Mouse (Mus musculus) left cerebral cortex, adult 9 months (tissue): ENCODE data around the gene Pofut2.

Experiments
- DNase-seq, 2 experiments: peaks; one replicate each; pipeline ENCODE4 v3.0.0; 2022; ENCODE audit warnings: low spot score in 2 of 2

The Pofut2 gene

GRCm38 (mm10) chr10:77258704-77259621 lies at the start of gene Pofut2:
Pofut2 (plus strand) TSS chr10:77259218.
- DNase-seq: peak; percentile 85 to 93

- DNase-seq: no peak
Measured at GRCm38 (mm10) chr10:77209261-77209660, 49.8 kb upstream of the Pofut2 start.

- no peak for DNase-seq
Measured at GRCm38 (mm10) chr10:77210666-77211065, 48.4 kb upstream of the Pofut2 start.

- DNase-seq: peak in 1 of 2 experiments; percentile 42
Measured at GRCm38 (mm10) chr10:77211116-77211570, 47.9 kb upstream of the Pofut2 start.

- DNase-seq: no peak
Measured at GRCm38 (mm10) chr10:77212354-77213120, 46.5 kb upstream of the Pofut2 start.

- DNase-seq: no peak
Measured at GRCm38 (mm10) chr10:77213483-77213882, 45.5 kb upstream of the Pofut2 start.

- DNase-seq: no peak
Measured at GRCm38 (mm10) chr10:77214586-77214985, 44.4 kb upstream of the Pofut2 start.

- DNase-seq: no peak
Measured at GRCm38 (mm10) chr10:77215641-77216040, 43.4 kb upstream of the Pofut2 start.

GRCm38 (mm10) chr10:77216313-77216712 lies 42.7 kb upstream of the Pofut2 start:
- no peak for DNase-seq

- DNase-seq: no peak
Measured at GRCm38 (mm10) chr10:77217155-77217731, 41.8 kb upstream of the Pofut2 start.

GRCm38 (mm10) chr10:77218059-77218458 lies 41.0 kb upstream of the Pofut2 start:
- no peak for DNase-seq

GRCm38 (mm10) chr10:77219411-77220025 lies 39.5 kb upstream of the Pofut2 start:
- DNase-seq: no peak

- no peak for DNase-seq
Measured at GRCm38 (mm10) chr10:77221108-77221507, 37.9 kb upstream of the Pofut2 start.

- no peak for DNase-seq
Measured at GRCm38 (mm10) chr10:77222963-77223552, 36.0 kb upstream of the Pofut2 start.

- DNase-seq: no peak
Measured at GRCm38 (mm10) chr10:77224390-77224789, 34.6 kb upstream of the Pofut2 start.

- no peak for DNase-seq
Measured at GRCm38 (mm10) chr10:77225414-77225813, 33.6 kb upstream of the Pofut2 start.

GRCm38 (mm10) chr10:77225995-77226688 lies 32.9 kb upstream of the Pofut2 start:
- DNase-seq: no peak

GRCm38 (mm10) chr10:77226691-77227367 lies 32.2 kb upstream of the Pofut2 start:
- DNase-seq: no peak

- DNase-seq: no peak
Measured at GRCm38 (mm10) chr10:77227368-77227723, 31.7 kb upstream of the Pofut2 start.
